Mouse (Mus musculus) lung, embryonic 14.5 days (tissue): ENCODE measurements around the gene Mrpl52. TPM values are rescaled to one million over a fixed set of nuclear protein-coding genes. Genes with fewer than 3 reads are reported as not detected.

Experiments used
- ATAC-seq: fragments of 200-750 bp; cut with Nextera tagmentation; 2 replicates; pipeline ENCODE4 v1.8.0; 2017; ENCODE audit warnings: mild to moderate bottlenecking, moderate TSS enrichment, moderate library complexity; ENCODE audit not compliant: insufficient read depth
- DNase-seq: peaks from one replicate; pipeline ENCODE4 v3.0.0-alpha.2; 2015
- H3K27ac ChIP-seq: fragments of 300-500 bp; sonication (generic); 2 replicates; pipeline ENCODE4 v1.5.1; 2014; ENCODE audit warnings: low read depth, mild to moderate bottlenecking, moderate library complexity
- H3K27me3 ChIP-seq: fragments of 300-500 bp; sonication (generic); 2 replicates; pipeline ENCODE4 v1.6.1; 2014; ENCODE audit warnings: low read length, control low read depth; ENCODE audit not compliant: insufficient read depth
- H3K36me3 ChIP-seq: fragments of 300-500 bp; sonication (generic); 2 replicates; pipeline ENCODE4 v1.6.1; 2014; ENCODE audit warnings: control low read depth; ENCODE audit not compliant: insufficient read depth
- H3K4me1 ChIP-seq: fragments of 300-500 bp; sonication (generic); 2 replicates; pipeline ENCODE4 v1.6.1; 2014; ENCODE audit warnings: antibody characterized with exemption, control low read depth; ENCODE audit not compliant: insufficient read depth
- H3K4me2 ChIP-seq: fragments of 300-500 bp; sonication (generic); 2 replicates; pipeline ENCODE4 v1.6.1; 2014; ENCODE audit warnings: mild to moderate bottlenecking
- H3K4me3 ChIP-seq: fragments of 300-500 bp; sonication (generic); 2 replicates; pipeline ENCODE4 v1.5.1; 2014; ENCODE audit warnings: low read depth, low read length
- H3K9ac ChIP-seq: fragments of 300-500 bp; sonication (generic); 2 replicates; pipeline ENCODE4 v1.6.1; 2014
- H3K9me3 ChIP-seq: fragments of 300-500 bp; sonication (generic); 2 replicates; pipeline ENCODE4 v1.6.1; 2016; ENCODE audit warnings: low read depth, low read length, control low read depth
- CTCF ChIP-seq: IDR thresholded peaks from 2 replicates; pipeline ENCODE4 v1.5.1; 2016; ENCODE audit warnings: antibody characterized with exemption, low read depth
- WGBS: fragments of 180-500 bp; shearing (Covaris S2); extraction: QIAGEN DNeasy Blood & Tissue Kit; methylation state at CpG from one replicate; pipeline ENCODE4 v1.1.7; 2014; 5-methylcytosine and 5-hydroxymethylcytosine counted together
- polyA plus RNA-seq: library from polyadenylated mRNA; unstranded; fragments of >200 nt; fragmentation: Nextera tagmentation; extraction: Ambion mirVana; gene quantifications from 2 replicates; pipeline ENCODE4 v1.2.1, GENCODE M21; 2014

The Mrpl52 gene
- polyA plus RNA-seq, 1 experiment from 2014 or later, result 274 TPM

DNA sequence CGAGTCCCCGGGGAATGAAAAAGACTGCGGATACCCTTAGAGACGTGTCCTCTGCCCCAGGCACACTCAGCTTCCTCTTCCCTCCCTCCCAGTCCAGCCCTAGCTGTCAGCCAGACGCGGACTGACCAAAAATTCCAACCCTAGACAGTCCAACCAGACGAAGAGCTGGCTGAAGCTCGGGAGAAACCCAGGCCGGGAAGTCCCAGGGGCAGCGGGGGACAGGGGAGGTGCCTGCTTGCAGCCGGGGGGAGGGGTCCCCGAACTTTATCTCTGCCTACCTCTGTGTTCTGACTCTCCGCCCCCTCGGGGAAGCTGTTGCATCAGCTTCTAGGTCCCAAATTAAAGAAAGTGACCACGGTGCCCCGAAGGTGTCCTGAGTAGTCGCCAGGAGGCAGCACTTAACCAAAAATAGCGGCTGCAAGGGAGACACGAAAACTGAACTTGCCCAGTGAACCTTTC, 9.1 kb upstream of the Mrpl52 start, which contains the start of gene Slc7a7:
TSS of gene Slc7a7 (minus strand) at position 158 of the 459 bp plus-strand sequence.
- H3K9me3 ChIP-seq, result no peaks in the 10 kb centered on the region
- peak; percentile 65 for DNase-seq
- H3K27me3 ChIP-seq, result no peaks in the 10 kb centered on the region
- H3K4me1 ChIP-seq, result peaks cover 27% of the 10 kb centered on the region
- no peak within 1 kb of the TSS for H3K4me3 ChIP-seq
- H3K9ac ChIP-seq, result no peak within 1 kb of the TSS
- H3K4me2 ChIP-seq, result peak within 1 kb of the TSS; percentile 51
- H3K36me3 ChIP-seq, result no peaks in the 10 kb centered on the region
- WGBS, result 8% methylated on average over 19 of the region's 19 CpGs
- ATAC-seq, result 0 out of 2 replicates have a peak, but pooled peaks have one; percentile 29
- peak within 1 kb of the TSS; percentile 12; the same call in 1 of the 2 replicates for H3K27ac ChIP-seq
- TF ChIP-seq CTCF, result peak; percentile 46; the same call in 1 of the 2 replicates

DNA sequence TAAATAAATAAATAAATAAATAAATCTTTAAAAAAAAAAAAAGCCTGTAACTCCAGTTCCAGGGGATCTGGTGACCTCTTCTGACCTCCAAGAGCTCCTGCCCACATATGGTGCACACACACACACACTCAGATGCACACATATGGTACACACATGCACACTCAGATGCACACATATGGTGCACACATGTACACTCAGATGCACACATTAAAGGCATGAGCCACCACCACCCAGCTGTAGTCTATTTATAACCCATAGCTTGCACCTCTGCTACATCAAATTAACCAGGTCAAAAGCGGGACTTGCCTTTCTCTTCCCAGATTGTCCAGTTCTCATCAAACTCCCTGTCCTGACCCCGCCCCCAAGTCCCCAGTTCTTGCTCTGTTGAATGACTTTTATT, 5.7 kb upstream of the Mrpl52 start:
- no peak for DNase-seq
- Histone ChIP-seq H3K4me1 (peaks cover 11% of the 10 kb centered on the region), H3K27ac (no peak overlapping the region), H3K27me3 (no peaks in the 10 kb centered on the region), H3K9me3 (no peaks in the 10 kb centered on the region), H3K36me3 (no peaks in the 10 kb centered on the region), H3K4me3 (no peak overlapping the region), H3K9ac (no peak overlapping the region), H3K4me2 (no peak overlapping the region)
- no peak for TF ChIP-seq CTCF
- ATAC-seq, result no peak
- WGBS, result 75% methylated on average over 2 of the region's 2 CpGs

DNA sequence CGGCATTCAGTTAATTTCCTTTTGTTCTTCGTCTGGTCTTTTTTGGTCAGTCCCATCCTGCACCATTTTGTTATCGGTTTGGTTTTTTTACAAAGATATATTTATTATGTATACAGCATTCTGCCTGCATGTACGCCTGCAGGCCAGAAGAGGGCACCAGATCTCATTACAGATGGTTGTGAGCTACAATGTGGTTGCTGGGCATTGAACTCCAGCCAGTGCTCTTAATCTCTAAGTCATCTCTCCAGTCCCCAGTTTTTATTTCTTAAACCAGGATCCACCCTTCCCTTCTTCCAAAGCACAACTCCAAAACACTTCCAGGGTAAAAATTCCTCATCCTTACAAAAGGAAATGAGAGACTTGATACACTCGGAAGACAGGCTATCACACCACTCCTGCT, 3.3 kb upstream of the Mrpl52 start:
- H3K27ac ChIP-seq, result no peak overlapping the region
- DNase-seq (peak; percentile 67), ATAC-seq (no peak)
- H3K9me3 ChIP-seq, result no peaks in the 10 kb centered on the region
- peak; percentile 63 for TF ChIP-seq CTCF
- no peaks in the 10 kb centered on the region for H3K27me3 ChIP-seq
- H3K4me2 ChIP-seq, result no peak overlapping the region
- no peaks in the 10 kb centered on the region for H3K36me3 ChIP-seq
- peaks cover 2% of the 10 kb centered on the region; the same call in 1 of the 2 replicates for H3K4me1 ChIP-seq
- 56% methylated on average over 5 of the region's 5 CpGs for WGBS
- no peak overlapping the region for H3K9ac ChIP-seq
- no peak overlapping the region for H3K4me3 ChIP-seq

DNA sequence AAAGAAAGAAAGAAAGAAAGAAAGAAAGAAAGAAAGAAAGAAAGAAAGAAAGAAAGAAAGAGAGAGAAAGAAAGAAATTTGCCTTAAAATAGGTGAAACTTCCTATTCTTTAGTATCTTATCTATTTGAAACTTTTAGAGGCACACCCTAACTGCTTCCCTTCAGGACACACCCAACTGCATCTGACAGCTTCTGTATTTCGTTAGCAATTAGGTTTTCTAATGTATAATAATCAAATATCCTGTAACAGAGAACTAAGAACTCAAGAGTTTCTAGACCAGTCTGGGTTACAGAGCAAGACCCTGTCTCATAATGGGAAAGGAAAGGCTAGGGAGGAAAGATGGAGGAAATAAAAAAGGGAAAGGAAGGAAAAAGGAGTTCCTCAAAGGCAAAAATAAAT, 2.1 kb upstream of the Mrpl52 start:
- no peak for TF ChIP-seq CTCF
- no peak overlapping the region for H3K27ac ChIP-seq
- WGBS, result 72% methylated on average over 1 of the region's 1 CpGs
- H3K36me3 ChIP-seq, result peaks cover 5% of the 10 kb centered on the region; the same call in 1 of the 2 replicates
- H3K9me3 ChIP-seq, result no peaks in the 10 kb centered on the region
- no peak overlapping the region for H3K9ac ChIP-seq
- peaks cover 8% of the 10 kb centered on the region; the same call in 1 of the 2 replicates for H3K4me1 ChIP-seq
- no peak for DNase-seq
- ATAC-seq, result no peak
- H3K4me2 ChIP-seq, result no peak overlapping the region
- no peak overlapping the region for H3K4me3 ChIP-seq
- no peaks in the 10 kb centered on the region for H3K27me3 ChIP-seq

DNA sequence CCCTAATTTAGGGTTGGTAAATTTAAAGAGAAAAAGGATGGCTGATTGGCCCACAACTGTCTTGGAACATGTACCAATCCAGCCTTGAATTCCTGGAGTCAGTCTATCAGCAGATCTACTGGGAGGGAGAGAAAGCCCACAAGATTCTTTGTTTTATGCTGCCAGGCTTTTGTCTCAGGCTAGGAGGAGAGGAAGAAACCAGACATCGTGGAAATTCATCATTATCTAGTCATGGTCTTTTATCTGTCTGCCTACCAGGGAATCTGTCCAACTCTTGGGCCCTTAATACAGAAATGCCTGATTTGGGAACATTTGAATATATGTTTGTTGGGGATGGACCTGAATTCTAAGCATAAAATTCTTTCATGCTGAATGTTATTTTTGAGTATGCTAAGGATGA, 1.2 kb upstream of the Mrpl52 start:
- Histone ChIP-seq H3K27ac (no peak overlapping the region), H3K4me3 (peak overlapping the region; percentile 78; the same call in 1 of the 2 replicates), H3K4me2 (peak overlapping the region; percentile 64), H3K27me3 (no peaks in the 10 kb centered on the region), H3K36me3 (peaks cover 5% of the 10 kb centered on the region; the same call in 1 of the 2 replicates), H3K4me1 (peaks cover 15% of the 10 kb centered on the region), H3K9ac (no peak overlapping the region), H3K9me3 (no peaks in the 10 kb centered on the region)
- ATAC-seq (no peak), DNase-seq (no peak)
- WGBS, result 76% methylated on average over 1 of the region's 1 CpGs
- no peak for TF ChIP-seq CTCF

DNA sequence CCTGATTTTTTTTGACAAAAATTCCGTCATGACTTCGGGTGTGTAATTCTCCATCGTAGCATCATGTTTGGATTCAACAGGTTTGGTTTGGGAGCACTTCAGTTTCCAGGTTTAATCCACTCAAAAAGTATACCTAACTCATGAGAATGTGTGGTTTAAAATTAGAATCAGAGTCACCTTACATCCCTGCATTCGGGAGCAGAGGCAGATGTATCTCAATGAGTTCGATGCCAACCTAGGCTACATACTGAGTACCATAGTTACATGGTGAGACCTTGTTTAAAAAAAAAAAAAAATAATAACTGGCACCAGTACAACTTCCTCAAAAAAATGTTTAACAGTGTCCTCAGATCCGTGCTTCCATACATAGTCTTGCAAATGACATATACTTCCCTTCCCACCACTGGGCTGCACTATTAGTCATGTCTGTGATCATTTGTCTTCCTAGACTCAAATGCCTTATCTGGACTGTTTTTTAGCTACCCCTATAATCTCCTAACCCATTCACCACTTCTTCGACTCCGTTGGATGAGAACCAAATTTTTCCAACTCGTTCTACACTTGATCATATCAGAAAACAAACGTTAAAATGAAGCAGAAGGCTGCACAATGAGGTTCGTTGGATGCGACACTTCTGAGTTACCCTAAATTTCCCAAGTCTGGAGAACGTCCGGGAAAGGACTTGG, 563 bp upstream of the Mrpl52 start:
- no peak for DNase-seq
- Histone ChIP-seq H3K9ac (peak overlapping the region; percentile 77), H3K36me3 (peaks cover 5% of the 10 kb centered on the region; the same call in 1 of the 2 replicates), H3K4me1 (peaks cover 15% of the 10 kb centered on the region), H3K27me3 (no peaks in the 10 kb centered on the region), H3K4me3 (peak overlapping the region; percentile 78), H3K4me2 (peak overlapping the region; percentile 64), H3K9me3 (no peaks in the 10 kb centered on the region), H3K27ac (peak overlapping the region; percentile 85)
- WGBS, result 32% methylated on average over 14 of the region's 14 CpGs
- no peak for ATAC-seq
- no peak for TF ChIP-seq CTCF

DNA sequence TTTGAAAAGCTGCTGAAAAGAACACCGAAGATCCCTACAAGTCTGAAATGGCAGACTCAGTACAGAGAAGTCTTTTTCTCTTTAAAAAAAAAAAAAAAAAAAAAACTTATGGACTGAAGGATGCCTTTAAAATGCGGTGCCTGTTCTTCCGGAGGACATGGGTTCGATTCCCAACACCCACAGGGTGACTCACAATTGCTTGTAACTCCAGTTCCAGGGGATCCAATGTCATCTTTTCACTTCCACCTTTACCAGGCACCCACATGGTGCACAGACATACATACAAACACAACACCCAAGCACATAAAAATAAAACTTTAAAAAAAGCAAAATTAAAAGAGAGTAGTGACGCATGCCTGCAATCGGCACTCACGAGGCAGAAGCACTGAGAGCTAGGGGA, 987 bp downstream of the Mrpl52 start:
- Histone ChIP-seq H3K27me3 (no peaks in the 10 kb centered on the region), H3K9ac (0 out of 2 replicates have a peak overlapping the region, but pooled peaks have one; percentile 77), H3K36me3 (peaks cover 5% of the 10 kb centered on the region; the same call in 1 of the 2 replicates), H3K4me1 (peaks cover 15% of the 10 kb centered on the region), H3K9me3 (no peaks in the 10 kb centered on the region), H3K4me3 (peak overlapping the region; percentile 78), H3K27ac (peak overlapping the region; percentile 85; the same call in 1 of the 2 replicates), H3K4me2 (peak overlapping the region; percentile 64)
- no peak for DNase-seq
- 85% methylated on average over 7 of the region's 7 CpGs for WGBS
- ATAC-seq, result no peak
- TF ChIP-seq CTCF, result no peak
